ENCODE assay signal across 9 mouse cellular contexts in the genomic region with DNA sequence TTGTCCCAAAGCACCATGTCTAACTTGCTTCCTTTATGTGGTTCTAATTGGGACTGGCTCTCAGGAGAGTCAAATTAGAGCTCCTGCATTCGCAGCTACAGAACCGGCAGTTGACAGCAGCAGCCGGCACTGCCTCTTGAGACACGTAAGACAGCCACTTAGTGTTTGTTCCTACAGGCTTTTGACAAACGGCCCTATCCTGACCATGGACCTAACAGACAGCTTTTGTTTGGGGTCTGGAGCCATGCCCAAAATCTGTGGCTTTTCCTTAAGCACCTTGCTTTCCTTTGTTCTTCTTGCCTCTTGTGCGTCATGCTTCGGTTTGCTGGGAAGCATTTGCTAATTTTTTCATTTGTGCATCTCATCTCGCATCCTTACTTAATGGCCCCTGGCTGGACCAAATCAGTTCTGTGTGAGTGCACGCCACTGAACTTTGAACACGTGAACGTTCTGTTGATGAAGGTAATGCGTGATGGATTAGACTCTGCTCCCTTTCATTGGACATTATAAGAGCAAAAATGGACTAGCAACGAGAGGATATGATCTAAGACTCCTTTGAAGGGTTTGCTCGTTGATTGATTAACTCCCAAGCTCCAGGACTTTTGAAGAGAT.
DNase-seq lines count a peak whose midpoint lies in the region; ATAC-seq and TF ChIP-seq lines count a peak whose summit lies in the region.
"Had no signal": no experiment of that assay in that cellular context is flagged by ENCODE, and none has a peak within 500 bp of the region (broad histone marks: within the 10 kb centered on the region; RNA-seq: fewer than 3 reads in every experiment).

No protein-coding gene starts in this region.

- intact Hi-C loops in left cerebral cortex, postnatal 14 days (cut with DNase I) = no loop called here

- peak; percentile 10 for DNase-seq in testis, postnatal 14 days (ENCODE audit: low spot score)
- no peak for DNase-seq in testis, postnatal 10 days (ENCODE audit: low spot score)
- DNase-seq in forebrain, postnatal 0 days = peak; percentile 56
- peak; percentile 47 for DNase-seq in limb, embryonic 11.5 days (ENCODE audit: low spot score)
- no peak for DNase-seq in left cerebral cortex, postnatal 14 days (ENCODE audit: low spot score in 2 of 2)
- no peak for DNase-seq in spleen, adult 18-20 months
- DNase-seq: adrenal gland, adult 8-10 months had no signal

- H3K27me3 ChIP-seq in forebrain, postnatal 0 days (ENCODE audit: insufficient read depth, low read length) = no peaks in the 10 kb centered on the region
- no peaks in the 10 kb centered on the region for H3K27me3 ChIP-seq in limb, embryonic 11.5 days (ENCODE audit: control insufficient read depth, insufficient read depth, low read length)

- peak overlapping the region; percentile 8; the same call in 1 of the 2 replicates for H3K4me2 ChIP-seq in forebrain, postnatal 0 days (ENCODE audit: low read depth)
- H3K4me2 ChIP-seq in limb, embryonic 11.5 days (ENCODE audit: low read depth, severe bottlenecking) = no peak overlapping the region

- peak; percentile 78 for ATAC-seq in forebrain, postnatal 0 days
- ATAC-seq in limb, embryonic 11.5 days (ENCODE audit: insufficient number of reproducible peaks, low FRiP score, low TSS enrichment, low read depth) = no peak
- no peak for ATAC-seq in erythroid progenitor cell, adult 5-6 weeks (replicated peaks; ENCODE audit: low FRiP score, poor library complexity, severe bottlenecking)

- H3K9ac ChIP-seq in forebrain, postnatal 0 days = no peak overlapping the region
- H3K9ac ChIP-seq in limb, embryonic 11.5 days (ENCODE audit: low read length) = no peak overlapping the region

- TF ChIP-seq CTCF in forebrain, postnatal 0 days (IDR thresholded peaks at IDR 0.05; ENCODE audit: low read depth) = no peak

- 19% methylated on average over 14 of the region's 14 CpGs for WGBS in forebrain, postnatal 0 days
- 39% methylated on average over 14 of the region's 14 CpGs for WGBS in limb, embryonic 11.5 days

- H3K27ac ChIP-seq in forebrain, postnatal 0 days (ENCODE audit: low read depth, low read length) = no peak overlapping the region
- H3K27ac ChIP-seq in limb, embryonic 11.5 days (replicated peaks; ENCODE audit: low read depth, low read length) = no peak overlapping the region

- no peaks in the 10 kb centered on the region for H3K9me3 ChIP-seq in forebrain, postnatal 0 days (ENCODE audit: low read length)
- H3K9me3 ChIP-seq in limb, embryonic 11.5 days (ENCODE audit: control insufficient read depth, low read length) = no peaks in the 10 kb centered on the region

- H3K4me1 ChIP-seq in forebrain, postnatal 0 days (ENCODE audit: insufficient read depth) = no peaks in the 10 kb centered on the region; the same call in 1 of the 2 replicates
- peaks cover 14% of the 10 kb centered on the region for H3K4me1 ChIP-seq in limb, embryonic 11.5 days (ENCODE audit: control insufficient read depth, insufficient read depth, low read length)

- no peak overlapping the region for H3K4me3 ChIP-seq in forebrain, postnatal 0 days (ENCODE audit: low read depth, low read length)
- no peak overlapping the region for H3K4me3 ChIP-seq in limb, embryonic 11.5 days (ENCODE audit: low read depth, low read length)

- no peaks in the 10 kb centered on the region for H3K36me3 ChIP-seq in forebrain, postnatal 0 days (ENCODE audit: insufficient read depth)
- H3K36me3 ChIP-seq in limb, embryonic 11.5 days (ENCODE audit: control insufficient read depth, insufficient read depth, low read length) = no peaks in the 10 kb centered on the region
- H3K36me3 ChIP-seq: G1E had no signal

Comparison
In these comparisons a context has a peak if more than half of its experiments do, and no peak if none do; other contexts are left out.
1. DNase-seq: peak in testis, postnatal 14 days (single experiment), forebrain, postnatal 0 days (single experiment) and limb, embryonic 11.5 days (single experiment); none in testis, postnatal 10 days (single experiment), left cerebral cortex, postnatal 14 days (0 of 2) and spleen, adult 18-20 months (0 of 2).